Mouse (Mus musculus): ENCODE results near the gene Susd6. TPM values are rescaled to one million over a fixed set of nuclear protein-coding genes. Genes with fewer than 3 reads are reported as not detected.

Gene Susd6
- polyA plus RNA-seq, 1 experiment: 46.3 TPM

GRCm38 (mm10) chr12:80928881-80929280 is 138.6 kb downstream of the Susd6 start:
- Histone ChIP-seq H3K4me3 (replicated peaks; ENCODE audit: insufficient read depth, low read depth, low read length) (no peak overlapping the region), H3K4me1 (ENCODE audit: control insufficient read depth, insufficient read depth, low read length) (no peaks in the 10 kb centered on the region), H3K27me3 (ENCODE audit: control insufficient read depth, insufficient read depth, low read length) (no peaks in the 10 kb centered on the region), H3K27ac (ENCODE audit: insufficient read depth, low read length) (no peak overlapping the region)
- no peak for DNase-seq
- 94% methylated on average over 3 of the region's 3 CpGs for WGBS
- TF ChIP-seq CTCF (IDR thresholded peaks at IDR 0.05; ENCODE audit: borderline replicate concordance, insufficient read depth, low read depth, low read length) (no peak), POLR2A (IDR thresholded peaks at IDR 0.05; ENCODE audit: borderline replicate concordance, insufficient read depth, low read length) (no peak)

- Histone ChIP-seq H3K27ac (ENCODE audit: insufficient read depth, low read length) (no peak overlapping the region), H3K27me3 (ENCODE audit: control insufficient read depth, insufficient read depth, low read length) (no peaks in the 10 kb centered on the region), H3K4me1 (ENCODE audit: control insufficient read depth, insufficient read depth, low read length) (no peaks in the 10 kb centered on the region), H3K4me3 (replicated peaks; ENCODE audit: insufficient read depth, low read depth, low read length) (no peak overlapping the region)
- TF ChIP-seq POLR2A (IDR thresholded peaks at IDR 0.05; ENCODE audit: borderline replicate concordance, insufficient read depth, low read length) (no peak), CTCF (IDR thresholded peaks at IDR 0.05; ENCODE audit: borderline replicate concordance, insufficient read depth, low read depth, low read length) (no peak)
- no peak for DNase-seq
- 84% methylated on average over 7 of the region's 7 CpGs for WGBS
These were observed 139.8 kb downstream of the Susd6 start for GRCm38 (mm10) chr12:80930141-80930540.

Other genes starting within 250 kb of the Susd6 start
- gene Slc39a9, start 146.6 kb upstream of the Susd6 start, polyA plus RNA-seq (2012; rRNA removed): 31.9 and 33.5 TPM in 2 replicates
- gene Erh, start 146.2 kb upstream of the Susd6 start, polyA plus RNA-seq (2012; rRNA removed): 79.5 and 92.0 TPM in 2 replicates
- 61.7 and 66.3 TPM in 2 replicates for gene Plekhd1, start 97.9 kb upstream of the Susd6 start, polyA plus RNA-seq (2012; rRNA removed)
- 4.9 and 5.4 TPM in 2 replicates for gene Ccdc177, start 29.8 kb upstream of the Susd6 start, polyA plus RNA-seq (2012; rRNA removed)
- gene Srsf5, start 155.0 kb downstream of the Susd6 start, polyA plus RNA-seq (2012; rRNA removed): 650 and 669 TPM in 2 replicates
- not detected in 2 replicates for gene Slc10a1, start 178.2 kb downstream of the Susd6 start, polyA plus RNA-seq (2012; rRNA removed)
- 10.3 and 10.8 TPM in 2 replicates for gene Smoc1, start 236.3 kb downstream of the Susd6 start, polyA plus RNA-seq (2012; rRNA removed)

All from cerebellum, adult 2 months (tissue).